Mouse (Mus musculus) large intestine, adult 2 months (tissue): Measurements from ENCODE around the gene Svs1. TPM values are rescaled to one million over a fixed set of nuclear protein-coding genes. Genes with fewer than 3 reads are reported as not detected.

Source experiments
- DNase-seq: peaks from one replicate; pipeline ENCODE4 v3.0.0-alpha.2; 2012; ENCODE audit warnings: low read depth, low spot score
- WGBS: fragments of 180-500 bp; shearing (Covaris S2); methylation state at CpG from one replicate; pipeline ENCODE4 v1.1.7; 2018; 5-methylcytosine and 5-hydroxymethylcytosine counted together
- polyA plus RNA-seq: library from polyadenylated mRNA; depleted of rRNA; stranded (reverse); fragments of >200 nt; gene quantifications from 2 replicates; pipeline ENCODE4 v1.2.3, GENCODE M21; 2012

Gene Svs1
- polyA plus RNA-seq, 1 experiment, result not detected

DNA sequence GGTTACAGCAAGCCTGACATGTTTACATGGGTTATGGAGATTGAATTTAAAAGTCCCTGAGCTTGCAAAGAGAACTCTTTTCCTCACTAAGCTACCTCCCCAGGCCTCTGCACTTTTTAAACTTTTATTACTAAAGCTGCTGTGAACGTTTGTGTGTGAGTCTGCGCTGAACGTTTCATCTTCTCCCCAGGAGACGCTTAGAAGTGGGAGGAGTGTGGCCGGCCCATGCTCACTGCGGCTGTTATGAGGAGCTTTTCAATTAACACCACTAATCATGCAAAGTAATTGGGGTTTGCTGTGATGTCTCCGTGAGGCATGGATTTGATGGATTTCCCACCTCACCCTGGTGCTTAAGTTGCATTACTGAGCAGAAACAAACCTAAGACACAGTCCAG is 22.5 kb downstream of the Svs1 start:
- WGBS, result 48% methylated on average over 7 of the region's 7 CpGs
- no peak for DNase-seq

DNA sequence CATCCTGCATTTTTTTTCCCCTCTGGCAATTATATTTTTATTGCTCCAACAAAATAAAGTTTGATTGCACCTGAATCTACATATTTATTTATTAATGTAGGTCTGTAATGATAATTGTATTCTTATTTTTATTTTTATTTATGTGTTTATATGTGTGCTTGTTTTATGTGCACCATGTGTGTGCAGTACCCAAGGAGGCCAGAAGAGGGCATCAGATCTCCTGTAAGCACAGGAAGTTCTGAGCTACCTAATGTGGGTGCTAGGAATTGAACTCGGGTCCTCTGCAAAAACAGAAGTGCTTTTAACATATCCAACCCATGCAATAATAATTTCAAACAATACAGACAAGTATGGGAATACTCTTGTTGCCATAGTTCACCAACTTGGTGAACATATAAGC is 23.0 kb downstream of the Svs1 start:
- WGBS, result 100% methylated on average over 1 of the region's 1 CpGs
- DNase-seq, result no peak

DNA sequence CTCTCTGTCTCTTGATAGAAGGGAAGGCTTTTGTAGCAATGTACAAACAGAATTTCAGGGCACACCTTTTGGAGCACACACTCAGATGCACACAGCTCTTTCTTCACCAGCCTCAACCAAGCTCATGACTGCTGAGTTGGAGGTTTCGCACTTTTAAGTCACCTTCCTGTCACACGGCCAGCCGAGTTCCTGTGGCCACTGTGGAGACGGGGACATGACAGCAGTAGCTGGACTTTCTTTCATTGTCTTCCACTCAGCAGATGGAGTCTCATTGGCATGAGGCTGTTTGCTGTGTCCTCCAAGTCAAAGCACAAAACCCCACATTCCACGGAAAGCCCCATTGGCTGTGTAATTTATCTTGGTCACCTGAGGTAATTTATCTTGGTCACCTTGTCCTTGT is 24.5 kb downstream of the Svs1 start:
- 83% methylated on average over 5 of the region's 5 CpGs for WGBS
- DNase-seq, result no peak

DNA sequence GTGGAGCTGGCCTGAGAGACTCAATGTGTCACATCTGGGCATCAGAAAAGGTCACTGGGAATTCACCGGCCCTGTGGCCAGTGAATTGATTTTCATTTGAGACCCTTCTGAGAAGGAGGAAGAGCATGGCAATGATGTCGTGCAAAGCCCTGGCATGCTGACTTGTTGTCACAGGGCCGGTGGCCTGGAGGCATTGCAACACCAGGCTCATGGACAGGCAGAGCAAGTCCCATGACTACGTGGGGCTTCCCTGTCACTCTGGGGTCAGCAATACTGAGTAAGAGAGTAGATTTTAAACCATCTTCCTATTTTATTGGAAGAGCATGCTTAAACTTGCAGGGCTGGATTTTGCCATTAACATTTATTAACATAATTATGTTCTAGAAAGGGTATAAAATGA is 26.4 kb downstream of the Svs1 start:
- 74% methylated on average over 4 of the region's 4 CpGs for whole genome bisulfite sequencing
- DNase-seq, result no peak

DNA sequence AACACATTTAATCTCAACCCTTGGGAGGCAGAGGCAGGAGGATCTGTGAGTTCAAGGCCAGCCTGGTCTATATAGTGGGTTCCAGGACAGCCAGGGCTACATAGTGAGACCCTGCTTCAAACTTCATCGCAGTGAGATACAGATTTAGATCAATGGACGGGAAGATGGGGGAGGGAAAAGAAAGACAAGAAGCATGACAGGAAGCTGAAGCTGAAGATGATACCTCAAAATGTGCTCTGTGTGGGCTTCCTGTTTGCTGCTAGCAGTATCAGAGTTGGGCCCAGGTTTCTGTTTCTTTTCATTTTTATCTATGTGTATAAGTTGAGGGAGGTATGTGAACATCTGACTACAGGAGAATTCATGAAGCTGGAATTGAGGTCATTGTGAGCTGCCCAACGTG is 26.8 kb downstream of the Svs1 start:
- WGBS, result 86% methylated on average over 3 of the region's 3 CpGs

DNA sequence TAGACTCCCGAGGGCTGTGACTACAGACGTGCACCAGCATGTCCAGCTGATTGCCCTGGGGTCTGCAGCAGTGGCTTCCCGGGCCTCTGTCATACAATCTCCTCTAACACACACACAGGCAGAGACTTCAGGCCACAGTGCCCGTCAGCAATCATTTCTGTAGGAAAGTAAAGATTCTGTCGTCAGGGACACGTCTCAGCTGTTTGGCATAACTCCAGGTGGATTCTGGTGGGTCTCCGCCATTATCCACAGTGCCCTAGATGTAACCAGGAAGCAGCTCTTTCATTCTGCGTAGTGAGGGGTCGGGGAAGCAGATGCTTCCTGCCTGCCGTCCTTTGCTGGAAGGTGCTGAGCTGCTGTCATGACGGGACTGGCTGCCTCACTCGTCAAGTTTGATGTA is 30.5 kb downstream of the Svs1 start:
- WGBS, result 55% methylated on average over 12 of the region's 12 CpGs
- no peak for DNase-seq

More for the DNA sequence above, 26.8 kb downstream of the Svs1 start:
- DNase-seq, result no peak

DNA sequence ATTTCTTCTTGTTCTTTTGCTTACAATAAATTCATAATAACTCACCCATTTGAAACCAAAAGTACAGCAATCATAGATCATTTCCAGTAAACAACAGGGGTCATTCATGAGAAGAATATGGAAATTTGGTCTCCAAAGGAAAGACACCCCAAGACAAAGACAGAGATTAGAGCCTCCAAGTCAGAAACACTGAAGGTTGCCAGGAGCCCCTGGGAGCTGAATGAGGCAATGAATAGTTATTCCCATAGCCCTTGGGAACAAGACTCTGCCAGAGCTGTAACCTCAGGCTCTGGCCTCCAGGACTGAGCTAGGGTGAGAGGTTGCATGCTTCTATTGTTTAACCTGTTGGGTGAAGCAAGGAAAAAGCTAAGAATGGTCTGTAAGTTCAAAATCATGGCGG is 32.7 kb downstream of the Svs1 start:
- 98% methylated on average over 1 of the region's 1 CpGs for WGBS
- no peak for DNase-seq

DNA sequence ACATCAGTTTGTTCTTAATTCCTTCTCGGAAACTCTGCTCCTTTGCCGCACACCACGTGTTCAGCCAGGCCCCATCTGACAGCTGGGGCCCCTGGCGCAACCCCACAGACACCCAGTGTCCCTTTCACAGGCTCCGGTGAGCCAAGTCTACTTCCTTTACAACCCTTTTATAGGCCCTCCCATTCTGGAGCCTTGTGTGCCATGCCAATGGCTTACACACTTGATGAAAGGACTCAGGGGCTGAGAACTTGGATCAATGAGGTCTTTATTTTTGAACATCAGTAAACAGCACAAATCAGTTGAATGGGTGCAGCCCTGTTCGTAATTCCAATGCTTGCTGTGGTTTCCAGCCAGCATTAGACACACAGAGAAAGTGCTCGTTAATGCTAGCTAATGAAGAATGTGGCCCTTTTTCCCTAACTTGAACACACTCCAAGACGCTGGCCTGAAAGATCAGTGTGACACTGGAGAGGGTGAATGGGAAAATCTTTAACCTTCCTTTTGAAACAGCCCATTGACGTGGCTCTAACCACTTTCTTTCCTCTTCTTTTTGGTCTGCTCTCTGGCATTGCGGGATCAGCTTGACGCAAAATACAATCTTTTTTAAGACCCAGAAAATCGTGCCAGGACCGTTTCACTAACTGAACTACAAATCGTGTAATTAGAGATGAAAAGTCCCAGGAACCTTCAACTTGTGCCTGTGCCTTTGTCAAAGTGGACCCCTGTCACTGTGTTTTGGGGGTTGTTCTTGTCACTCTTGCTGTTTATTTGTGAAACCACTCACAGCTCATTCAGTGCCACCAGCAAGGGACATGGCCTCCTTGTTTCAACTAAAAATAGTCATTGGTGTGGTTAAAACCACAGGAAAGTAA is 34.7 kb downstream of the Svs1 start:
- DNase-seq, result no peak
- WGBS, result 44% methylated on average over 14 of the region's 14 CpGs

DNA sequence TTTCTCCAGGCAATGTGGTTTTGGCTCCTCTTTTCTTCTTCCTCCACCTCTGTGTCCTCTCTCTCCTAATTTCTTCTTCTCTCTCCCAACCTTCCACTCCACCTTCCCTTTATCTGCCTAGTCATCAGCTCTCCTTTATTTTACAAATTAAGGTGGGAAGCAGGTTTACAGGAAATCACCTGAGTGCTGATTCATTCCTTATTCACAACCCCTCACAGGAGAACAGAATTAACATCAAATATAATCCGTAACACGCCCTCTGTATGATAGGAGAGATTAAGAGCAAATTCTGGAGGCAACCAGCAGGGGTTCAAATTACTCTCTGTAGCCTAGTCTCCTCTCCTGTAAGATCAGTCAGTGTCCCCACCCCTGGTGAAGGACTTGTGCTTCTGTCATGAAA is 35.7 kb downstream of the Svs1 start:
- no peak for DNase-seq
- 80% methylated on average over 2 of the region's 2 CpGs for whole genome bisulfite sequencing

DNA sequence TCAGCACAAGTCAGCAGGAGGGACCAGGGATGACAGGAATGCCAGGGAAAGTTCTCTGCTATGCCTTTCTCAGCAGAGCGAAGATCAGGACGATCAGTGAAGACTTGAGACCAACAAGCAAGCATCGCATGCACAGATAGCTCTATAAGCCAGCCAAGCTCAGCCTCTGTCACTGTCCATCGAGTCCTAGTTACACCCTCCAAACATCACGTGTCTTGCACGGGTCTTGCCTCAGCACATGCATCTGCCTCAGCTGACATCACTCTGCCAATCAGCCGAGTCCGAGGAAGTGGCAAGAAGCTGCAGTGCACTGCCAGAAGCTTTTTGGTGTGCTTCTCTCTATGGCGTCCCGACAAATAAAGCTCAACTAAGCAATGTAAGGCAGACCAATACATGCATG is 36.7 kb downstream of the Svs1 start:
- DNase-seq, result no peak
- 85% methylated on average over 10 of the region's 10 CpGs for WGBS

DNA sequence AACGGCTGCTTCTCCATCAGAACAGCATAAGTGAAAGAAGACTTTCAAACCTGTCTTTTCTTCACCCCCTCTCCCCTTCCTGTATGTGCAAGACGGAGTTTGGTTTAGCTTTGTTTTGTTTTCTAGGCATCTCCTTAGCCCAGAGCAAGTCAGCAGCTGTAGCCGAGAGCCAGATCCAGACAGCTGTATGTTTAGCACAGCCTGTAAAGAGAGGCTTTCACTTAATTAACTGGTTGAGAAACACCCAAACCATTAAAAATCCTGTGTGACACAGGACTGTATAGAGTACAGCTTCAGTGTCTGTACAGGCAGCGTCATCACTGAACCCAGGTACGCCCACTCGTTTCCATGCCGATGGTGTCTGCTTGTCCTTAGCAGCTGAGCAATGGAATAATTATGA is 38.6 kb downstream of the Svs1 start:
- 87% methylated on average over 7 of the region's 7 CpGs for WGBS
- no peak for DNase-seq

DNA sequence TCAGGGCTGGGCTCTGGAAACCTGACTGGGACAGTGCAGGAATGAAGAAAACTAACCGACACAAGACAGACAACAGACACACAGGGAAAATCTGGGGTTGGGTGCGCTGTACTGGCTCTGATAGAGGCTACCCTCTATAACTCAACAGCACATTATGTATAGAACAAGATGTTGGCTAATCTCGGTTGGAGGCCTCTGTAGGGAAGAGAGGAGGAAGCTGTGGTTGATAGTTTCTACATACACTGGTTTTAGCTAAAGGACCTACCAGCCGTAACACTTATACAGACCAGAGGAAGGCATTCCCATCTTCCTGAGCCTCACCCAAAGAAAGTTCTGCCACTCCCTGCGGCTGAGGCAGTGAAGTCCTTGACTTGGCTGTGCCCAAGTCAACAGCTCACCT is 39.8 kb downstream of the Svs1 start:
- DNase-seq, result no peak
- WGBS, result 40% methylated on average over 5 of the region's 5 CpGs

DNA sequence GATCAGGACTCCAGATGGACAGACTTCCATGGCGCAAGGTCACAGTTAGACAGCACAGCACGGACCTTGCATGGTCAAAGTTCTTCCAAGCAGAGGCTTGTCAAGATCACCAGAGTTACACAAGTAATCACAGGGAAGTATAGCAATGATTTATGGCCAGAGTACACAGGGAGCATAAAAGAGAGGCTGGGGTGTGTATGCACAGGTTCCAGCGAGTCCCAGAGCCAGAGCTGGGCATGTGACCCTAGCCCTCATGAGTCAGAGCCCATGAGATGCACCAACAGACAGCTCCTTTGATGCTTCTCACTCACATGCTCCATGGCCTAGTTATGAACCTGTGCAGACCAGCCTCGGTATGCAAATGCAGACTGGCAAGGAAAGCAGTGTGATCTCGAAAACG is 41.4 kb downstream of the Svs1 start:
- 27% methylated on average over 6 of the region's 6 CpGs for WGBS
- DNase-seq, result peak; percentile 54

DNA sequence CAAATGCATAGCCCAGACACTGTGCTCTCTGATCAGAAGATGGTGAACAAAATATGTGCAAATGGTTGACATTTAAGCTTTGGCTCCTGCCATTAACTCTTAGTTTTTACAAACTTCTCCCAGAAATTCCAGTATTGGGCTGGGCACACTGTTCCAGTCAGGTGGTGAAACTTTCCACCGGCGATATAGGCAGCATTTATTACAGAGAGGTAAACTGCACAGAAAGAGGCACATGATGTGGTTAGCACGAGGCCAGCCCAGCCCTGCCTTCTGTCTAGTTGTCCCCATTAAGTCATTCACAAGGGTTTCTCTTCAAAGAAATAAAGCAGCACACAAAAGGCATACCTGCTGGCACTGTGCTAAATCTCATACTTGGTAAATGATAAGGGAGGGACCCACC is 42.0 kb downstream of the Svs1 start:
- no peak for DNase-seq
- WGBS, result 29% methylated on average over 3 of the region's 3 CpGs

DNA sequence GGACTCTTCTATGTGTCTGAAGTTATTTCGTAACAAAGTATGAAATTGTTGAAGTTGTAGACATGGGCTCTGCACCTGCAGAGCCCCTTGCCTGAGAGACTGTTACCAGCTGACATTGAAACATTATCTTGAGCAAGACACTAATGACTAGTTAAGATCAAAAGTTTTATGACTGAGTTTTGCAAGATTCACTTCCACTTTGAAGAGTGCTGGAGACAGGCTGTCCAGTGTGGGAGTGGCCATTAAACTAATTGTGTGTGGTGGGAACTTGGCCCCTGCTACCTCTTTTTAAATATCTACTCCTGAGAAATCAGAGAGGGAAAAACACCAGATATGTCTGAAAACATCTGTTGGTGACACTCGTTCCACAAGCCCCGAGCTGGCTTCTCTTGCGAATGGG is 44.6 kb downstream of the Svs1 start:
- DNase-seq, result no peak
- 71% methylated on average over 4 of the region's 4 CpGs for WGBS

DNA sequence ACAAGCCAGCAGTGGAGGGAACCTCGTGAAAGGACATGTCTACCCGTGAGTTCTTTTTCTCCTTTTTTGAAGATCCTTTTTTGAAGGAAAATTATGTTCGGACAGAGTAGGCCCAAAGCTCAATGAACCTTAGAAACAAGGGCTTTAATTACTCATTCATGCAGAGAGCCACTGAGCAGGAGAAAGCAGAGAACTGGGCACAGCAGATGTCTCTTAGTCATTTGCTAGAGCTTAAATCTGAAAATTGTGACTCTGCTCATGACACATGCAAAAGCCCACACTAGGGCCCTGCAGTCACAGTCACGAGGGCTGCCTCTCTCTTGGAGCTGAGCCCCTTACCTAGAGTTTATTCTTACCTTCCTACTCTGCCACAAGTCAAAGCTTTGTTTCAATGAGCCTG is 46.1 kb downstream of the Svs1 start:
- WGBS, result 83% methylated on average over 4 of the region's 4 CpGs

DNA sequence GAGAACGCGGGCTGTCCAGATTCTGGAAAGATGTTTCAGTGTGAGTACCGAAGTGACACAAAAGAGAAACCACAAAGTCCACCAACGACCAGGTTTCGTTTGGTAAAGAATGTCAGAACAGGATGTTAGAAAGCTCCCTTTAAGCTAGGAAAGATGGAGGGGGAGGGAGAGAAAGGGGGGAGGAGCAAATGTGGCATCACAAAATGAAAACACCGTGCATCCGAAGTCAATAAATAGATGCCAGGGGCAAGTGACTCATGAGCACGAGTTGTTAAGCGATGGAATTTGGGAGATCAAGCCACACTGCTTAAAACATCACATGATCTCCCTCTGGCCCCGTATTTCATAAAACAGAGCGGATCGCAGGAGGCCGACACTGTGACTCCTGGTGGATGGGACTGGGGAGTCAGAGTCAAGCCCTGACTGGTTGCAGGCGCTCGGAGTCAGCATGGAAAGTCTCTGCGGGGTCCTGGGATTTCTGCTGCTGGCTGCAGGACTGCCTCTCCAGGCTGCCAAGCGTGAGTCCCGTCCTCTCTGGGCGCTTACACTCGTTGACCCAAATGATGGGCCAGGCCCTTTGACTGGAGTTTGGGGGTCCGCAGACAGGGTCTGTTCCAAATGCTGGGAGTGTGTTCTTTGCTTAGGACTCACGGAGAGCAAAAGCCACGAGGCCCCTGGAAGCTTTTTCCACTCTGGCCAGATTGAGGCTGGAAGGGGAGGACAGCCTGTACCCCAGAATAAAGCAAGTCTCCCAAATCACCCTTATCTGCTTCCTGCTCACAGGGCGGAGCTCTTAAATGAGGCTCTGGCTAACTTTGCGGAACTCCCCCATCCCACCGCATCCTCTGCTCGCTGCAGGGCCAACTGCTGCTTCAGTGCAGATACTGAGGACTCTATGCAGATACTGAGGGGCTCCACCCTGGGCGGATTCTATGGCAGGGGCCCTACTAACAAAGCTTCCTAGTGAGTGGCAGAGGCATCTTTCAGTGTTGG is 49.9 kb downstream of the Svs1 start, which contains the start of gene Gpnmb:
Gpnmb (plus strand) TSS at position 272 of the 993 bp plus-strand sequence.
- WGBS, result 58% methylated on average over 28 of the region's 28 CpGs

More for the DNA sequence above, 46.1 kb downstream of the Svs1 start:
- DNase-seq, result no peak

DNA sequence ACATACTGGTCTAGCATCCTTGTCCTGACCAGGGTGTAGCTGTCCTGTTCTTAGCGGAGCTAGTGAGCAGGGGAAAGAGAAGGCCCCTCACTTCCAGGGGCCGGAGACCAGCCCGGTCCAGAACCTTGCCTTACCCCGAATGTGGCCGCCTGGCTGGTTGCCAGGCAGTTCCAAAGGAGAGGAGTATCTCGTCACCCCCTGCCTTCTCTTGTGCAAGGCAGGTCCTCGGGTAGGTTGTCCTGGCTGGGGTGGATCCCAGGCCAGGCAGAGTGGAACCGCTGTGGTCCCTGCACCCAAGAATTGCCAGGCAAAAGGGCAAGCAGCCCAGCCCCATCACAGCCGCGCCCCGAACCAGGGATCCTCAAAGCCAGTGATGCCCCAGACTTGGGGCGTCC is 50.6 kb downstream of the Svs1 start:
- 41% methylated on average over 12 of the region's 12 CpGs for WGBS
- no peak for DNase-seq

More for the DNA sequence above, 49.9 kb downstream of the Svs1 start, which contains the start of gene Gpnmb:
- no peak for DNase-seq

DNA sequence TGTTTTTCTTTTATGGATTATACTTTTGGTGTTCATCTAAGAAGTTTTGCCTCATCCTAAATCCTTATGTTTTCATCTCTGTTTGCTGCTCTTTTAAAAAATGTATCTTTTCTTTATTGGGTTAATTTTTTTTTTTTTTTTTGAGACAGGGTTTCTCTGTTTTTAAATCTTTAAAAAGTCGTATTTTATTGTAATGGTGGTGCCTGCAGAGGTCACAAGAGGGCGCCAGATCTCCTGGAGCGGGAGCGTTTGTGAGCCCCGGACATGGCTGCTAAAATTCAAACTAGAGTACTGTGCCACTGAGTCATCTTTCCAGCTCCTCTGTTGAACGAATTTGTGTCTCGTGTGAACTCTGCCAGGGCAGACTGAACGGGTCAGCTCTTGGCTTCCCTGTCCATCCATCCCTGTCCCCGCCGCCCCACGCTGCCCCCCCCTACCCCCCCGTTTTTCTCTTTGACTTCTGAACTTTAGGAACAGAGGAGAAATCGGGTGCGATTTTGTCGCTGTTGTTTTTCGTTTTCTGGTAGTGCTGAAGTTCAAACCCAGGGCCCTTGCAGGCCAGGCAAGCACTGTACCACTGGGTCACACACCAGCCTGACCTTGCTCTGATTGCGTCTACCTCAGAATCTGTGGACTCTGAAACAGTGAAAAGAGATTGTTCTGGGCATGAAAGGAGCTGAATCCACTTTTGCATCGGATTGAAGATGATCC is 53.0 kb downstream of the Svs1 start:
- no peak for DNase-seq
- WGBS, result 14% methylated on average over 18 of the region's 18 CpGs
